ENCODE assay signal across 7 mouse cellular contexts in the genomic region with DNA sequence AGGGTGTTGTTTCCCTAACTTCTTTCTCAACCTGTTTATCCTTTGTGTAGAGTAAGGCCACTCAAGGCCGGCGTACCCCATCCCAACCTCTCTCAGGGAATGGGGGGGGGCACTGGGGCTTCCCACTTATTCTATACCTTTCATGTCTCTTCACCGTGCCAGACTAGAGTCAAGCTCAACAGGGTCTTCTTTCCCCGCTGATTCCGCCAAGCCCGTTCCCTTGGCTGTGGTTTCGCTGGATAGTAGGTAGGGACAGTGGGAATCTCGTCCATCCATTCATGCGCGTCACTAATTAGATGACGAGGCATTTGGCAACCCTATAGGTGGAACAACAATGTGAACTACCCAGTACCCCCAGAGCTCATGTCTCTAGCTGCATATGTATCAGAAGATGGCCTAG. TPM values are rescaled to one million over a fixed set of nuclear protein-coding genes. Genes with fewer than 3 reads are reported as not detected.
DNase-seq lines count a peak whose midpoint lies in the region.
"Not testable (repeated sequence)": the region's sequence is repeated elsewhere in the genome, so short reads cannot be mapped to it uniquely, and the experiment has no call there.

No protein-coding gene starts in this region.

- intact Hi-C loops in heart, postnatal 25 days (cut with DNase I); left cerebral cortex, postnatal 4 days (cut with DNase I): not testable (repeated sequence)

- peak; percentile 99 for DNase-seq in cerebellum, adult 11 months
- peak; percentile 100 for DNase-seq in frontal cortex, postnatal 36 days (ENCODE audit: low spot score in 2 of 2)
- DNase-seq in heart, postnatal 25 days (ENCODE audit: low spot score): peak; percentile 98
- peak; percentile 99 to 100 for DNase-seq in layer of hippocampus, adult 8-10 months (ENCODE audit: low spot score in 2 of 2)
- DNase-seq in left cerebral cortex, postnatal 4 days: peak; percentile 96
- DNase-seq in ovary, postnatal 36 days (ENCODE audit: low spot score): peak; percentile 100
- peak; percentile 97 to 100 for DNase-seq in thymus, adult 18-20 months

RNA-seq across cellular contexts. Expression of a gene that starts 16.1 kb away (rescaled TPM):
- not detected for total RNA-seq in heart, postnatal 25 days (2021)
- under 1 TPM in 3 of 4 experiments, not detected in 1; 0.24 to 0.91 (median 0.30) TPM for total RNA-seq in layer of hippocampus, adult 8-10 months (2022)
- total RNA-seq in left cerebral cortex, postnatal 4 days (2021): not detected

Comparison
In these comparisons a context has a peak if more than half of its experiments do, and no peak if none do; other contexts are left out.
1. Peak in every context shown above with its lines: DNase-seq.